Mouse (Mus musculus): Measurements from ENCODE around the gene Armh3. TPM values are rescaled to one million over a fixed set of nuclear protein-coding genes. Genes with fewer than 3 reads are reported as not detected.

Gene Armh3
- total and polyA plus RNA-seq, 3 experiments = 4.1 to 10.8 TPM; not detected in 1

- TF ChIP-seq MAZ (IDR thresholded peaks at IDR 0.05; ENCODE audit: low read depth, low read length) (0 out of 2 replicates have a peak, but pooled peaks have one; percentile 22), CHD2 (IDR thresholded peaks at IDR 0.05; ENCODE audit: low read length) (no peak), ZKSCAN1 (IDR thresholded peaks at IDR 0.05; ENCODE audit: low read depth, low read length) (no peak), TCF12 (IDR thresholded peaks at IDR 0.05; ENCODE audit: low read depth, low read length) (peak; percentile 41; the same call in 1 of the 2 replicates), ZNF384 (IDR thresholded peaks at IDR 0.05; ENCODE audit: low read depth, low read length) (no peak), RAD21 (IDR thresholded peaks at IDR 0.05; ENCODE audit: low read depth, low read length) (no peak), CHD1 (IDR thresholded peaks at IDR 0.05; ENCODE audit: low read depth, low read length) (0 out of 2 replicates have a peak, but pooled peaks have one; percentile 61), MAX (IDR thresholded peaks at IDR 0.05; ENCODE audit: low read length) (peak; percentile 72; the same call in 1 of the 2 replicates), POLR2A (IDR thresholded peaks at IDR 0.05; ENCODE audit: control insufficient read depth in 1 of 2, insufficient read depth in 1 of 2, low read depth in 1 of 2, low read length in 2 of 2, poor library complexity in 1 of 2) (peak; percentile 61 to 82; a peak in 3 of 4 replicates), TBP (IDR thresholded peaks at IDR 0.05; ENCODE audit: low read depth, low read length) (no peak), GABPA (IDR thresholded peaks at IDR 0.05; ENCODE audit: low read depth, low read length) (no peak), NELFE (IDR thresholded peaks at IDR 0.05; ENCODE audit: low read depth, low read length) (peak; percentile 85), SMC3 (IDR thresholded peaks at IDR 0.05; ENCODE audit: low read depth, low read length) (no peak), SIN3A (IDR thresholded peaks at IDR 0.05; ENCODE audit: low read length) (peak; percentile 76), MYC (IDR thresholded peaks at IDR 0.05; ENCODE audit: low read depth, low read length) (peak; percentile 71; the same call in 1 of the 2 replicates), MEF2A (IDR thresholded peaks at IDR 0.05; ENCODE audit: extremely low read depth, insufficient replicate concordance, low read depth, low read length, poor library complexity, severe bottlenecking) (no peak), MAFK (IDR thresholded peaks at IDR 0.05; ENCODE audit: borderline replicate concordance, low read depth, low read length) (no peak), POLR2AphosphoS5 (IDR thresholded peaks at IDR 0.05; ENCODE audit: borderline replicate concordance, low read depth, low read length) (no peak; the same call in 1 of the 2 replicates)
Measured at GRCm38 (mm10) chr19:46044993-46045695, 46.9 kb upstream of the Armh3 start, which contains the start of gene Ldb1 (continued).

- Histone ChIP-seq H3K9ac (ENCODE audit: control insufficient read depth, low read depth, low read length, poor library complexity, severe bottlenecking) (peak within 1 kb of the TSS; percentile 89), H3K4me3 (ENCODE audit: control insufficient read depth in 1 of 2, insufficient read depth in 1 of 2, low read depth in 2 of 2, low read length in 2 of 2) (peak within 1 kb of the TSS; percentile 76 to 95), H3K4me1 (ENCODE audit: control insufficient read depth in 1 of 2, insufficient read depth in 2 of 2, low read length in 2 of 2) (peaks cover 25 to 43% of the 10 kb centered on the region in 2 experiments), H3K79me2 (ENCODE audit: control insufficient read depth, insufficient read depth, low read length, poor library complexity) (peaks cover 54% of the 10 kb centered on the region), H3K9me3 (replicated peaks; ENCODE audit: insufficient read depth, low read length) (no peaks in the 10 kb centered on the region), H3K27me3 (ENCODE audit: control insufficient read depth in 1 of 2, insufficient read depth in 2 of 2, low read length in 2 of 2) (no peaks in the 10 kb centered on the region), H3K27ac (ENCODE audit: control insufficient read depth, low read depth, low read length) (peak within 1 kb of the TSS; percentile 61), H3K36me3 (ENCODE audit: control insufficient read depth in 1 of 2, insufficient read depth in 2 of 2, low read length in 2 of 2) (peaks cover 0 to 34% of the 10 kb centered on the region in 2 experiments; a peak in 2 of 4 replicates)
- peak; percentile 87 for DNase-seq (ENCODE audit: low read depth, low spot score)
- TF ChIP-seq GABPA (IDR thresholded peaks at IDR 0.05; ENCODE audit: low read depth, low read length) = no peak
- no peak for TF ChIP-seq MYC (IDR thresholded peaks at IDR 0.05; ENCODE audit: low read depth, low read length)
- no peak for TF ChIP-seq E2F4 (IDR thresholded peaks at IDR 0.05; ENCODE audit: borderline replicate concordance, low read depth, low read length)
- TF ChIP-seq USF1 (IDR thresholded peaks at IDR 0.05; ENCODE audit: low read depth, low read length) = no peak
- no peak for TF ChIP-seq NRF1 (IDR thresholded peaks at IDR 0.05; ENCODE audit: insufficient read depth, low read depth, low read length, poor library complexity, severe bottlenecking)
- no peak for TF ChIP-seq MYB (IDR thresholded peaks at IDR 0.05; ENCODE audit: low read depth, low read length)
- TF ChIP-seq TBP (IDR thresholded peaks at IDR 0.05; ENCODE audit: low read depth, low read length) = peak; percentile 49; the same call in 1 of the 2 replicates
- peak; percentile 91; the same call in 1 of the 2 replicates for TF ChIP-seq MAZ (IDR thresholded peaks at IDR 0.05; ENCODE audit: low read depth, low read length)
Measured at GRCm38 (mm10) chr19:46044271-46044992, 46.1 kb upstream of the Armh3 start, which contains the start of gene Pprc1. Pprc1 (plus strand) TSS chr19:46044886.

Measured in MEL (cell line).